Mouse (Mus musculus): ENCODE results near the gene Clec18a. TPM values are rescaled to one million over a fixed set of nuclear protein-coding genes. Genes with fewer than 3 reads are reported as not detected.
A peak's percentile ranks its signal among the peaks of the same experiment; 100 is the strongest.
"Not testable (repeated sequence)": the region's sequence is repeated elsewhere in the genome, so short reads cannot be mapped to it uniquely, and the experiment has no call there.

Gene Clec18a
- total and polyA plus RNA-seq, 2 experiments from 2014 or later = 0.10 TPM; not detected in 1

- Histone ChIP-seq H3K4me1 (ENCODE audit: insufficient read depth, low read length) (0 out of 2 replicates have a peak, but pooled peaks cover 5% of the 10 kb centered on the region), H3K9ac (replicated peaks; ENCODE audit: low read length, poor library complexity, severe bottlenecking) (no peak overlapping the region), H3K27me3 (ENCODE audit: insufficient read depth, low read length) (no peaks in the 10 kb centered on the region), H3K4me3 (ENCODE audit: low read depth, low read length) (no peak overlapping the region), H3K4me2 (ENCODE audit: low read depth, low read length, poor library complexity, severe bottlenecking) (no peak overlapping the region), H3K36me3 (ENCODE audit: insufficient read depth, low read length) (no peaks in the 10 kb centered on the region), H3K27ac (ENCODE audit: low read depth, low read length) (no peak overlapping the region), H3K9me3 (ENCODE audit: low read length) (no peaks in the 10 kb centered on the region)
- no peak for ATAC-seq (ENCODE audit: low FRiP score)
- WGBS = 84% methylated on average over 7 of the region's 7 CpGs
- no peak for DNase-seq (ENCODE audit: low spot score)
- TF ChIP-seq CTCF (IDR thresholded peaks at IDR 0.05) = no peak
Observed at GRCm38 (mm10) chr8:111091706-111092105, 520 bp downstream of the Clec18a start.

GRCm38 (mm10) chr8:111090126-111090525 lies 2.1 kb downstream of the Clec18a start:
- Histone ChIP-seq H3K27ac (ENCODE audit: low read depth, low read length) (no peak overlapping the region), H3K9ac (replicated peaks; ENCODE audit: low read length, poor library complexity, severe bottlenecking) (no peak overlapping the region), H3K4me3 (ENCODE audit: low read depth, low read length) (no peak overlapping the region), H3K36me3 (ENCODE audit: insufficient read depth, low read length) (no peaks in the 10 kb centered on the region), H3K4me2 (ENCODE audit: low read depth, low read length, poor library complexity, severe bottlenecking) (no peak overlapping the region), H3K9me3 (ENCODE audit: low read length) (no peaks in the 10 kb centered on the region), H3K27me3 (ENCODE audit: insufficient read depth, low read length) (no peaks in the 10 kb centered on the region), H3K4me1 (ENCODE audit: insufficient read depth, low read length) (no peaks in the 10 kb centered on the region)
- TF ChIP-seq CTCF (IDR thresholded peaks at IDR 0.05) = peak; percentile 88
- 0% methylated on average over 2 of the region's 2 CpGs for WGBS
- peak; percentile 90 for DNase-seq (ENCODE audit: low spot score)
- no peak for ATAC-seq (ENCODE audit: low FRiP score)

- H3K4me3 ChIP-seq (ENCODE audit: low read depth, low read length); H3K27me3 ChIP-seq (ENCODE audit: insufficient read depth, low read length); ATAC-seq (ENCODE audit: low FRiP score); DNase-seq (ENCODE audit: low spot score); H3K9ac ChIP-seq (replicated peaks; ENCODE audit: low read length, poor library complexity, severe bottlenecking); H3K36me3 ChIP-seq (ENCODE audit: insufficient read depth, low read length); H3K27ac ChIP-seq (ENCODE audit: low read depth, low read length); H3K4me2 ChIP-seq (ENCODE audit: low read depth, low read length, poor library complexity, severe bottlenecking); H3K9me3 ChIP-seq (ENCODE audit: low read length); H3K4me1 ChIP-seq (ENCODE audit: insufficient read depth, low read length): not testable (repeated sequence)
- 90% methylated on average over 5 of the region's 5 CpGs for WGBS
Observed at GRCm38 (mm10) chr8:111083936-111084335, 8.3 kb downstream of the Clec18a start.

- no peaks in the 10 kb centered on the region for H3K4me1 ChIP-seq (ENCODE audit: insufficient read depth, low read length)
- H3K4me2 ChIP-seq (ENCODE audit: low read depth, low read length, poor library complexity, severe bottlenecking) = no peak overlapping the region
- H3K36me3 ChIP-seq (ENCODE audit: insufficient read depth, low read length) = no peaks in the 10 kb centered on the region
- H3K27me3 ChIP-seq (ENCODE audit: insufficient read depth, low read length) = no peaks in the 10 kb centered on the region
- TF ChIP-seq CTCF (IDR thresholded peaks at IDR 0.05) = no peak
- no peaks in the 10 kb centered on the region for H3K9me3 ChIP-seq (ENCODE audit: low read length)
- WGBS = 31% methylated on average over 12 of the region's 12 CpGs
- ATAC-seq (ENCODE audit: low FRiP score) (no peak), DNase-seq (ENCODE audit: low spot score) (no peak)
- H3K27ac ChIP-seq (ENCODE audit: low read depth, low read length) = no peak overlapping the region
- H3K9ac ChIP-seq (replicated peaks; ENCODE audit: low read length, poor library complexity, severe bottlenecking) = no peak overlapping the region
- H3K4me3 ChIP-seq (ENCODE audit: low read depth, low read length) = no peak overlapping the region
Observed at GRCm38 (mm10) chr8:111081580-111082258, 10.5 kb downstream of the Clec18a start.

- no peak overlapping the region for H3K27ac ChIP-seq (ENCODE audit: low read depth, low read length)
- peak; percentile 37 for DNase-seq (ENCODE audit: low spot score)
- 29% methylated on average over 6 of the region's 6 CpGs for WGBS
Observed at GRCm38 (mm10) chr8:111079861-111080271, 12.4 kb downstream of the Clec18a start.

GRCm38 (mm10) chr8:111079461-111079860 lies 12.8 kb downstream of the Clec18a start:
- no peak overlapping the region for H3K27ac ChIP-seq (ENCODE audit: low read depth, low read length)
- WGBS = 52% methylated on average over 5 of the region's 5 CpGs
- no peaks in the 10 kb centered on the region for H3K36me3 ChIP-seq (ENCODE audit: insufficient read depth, low read length)
- no peaks in the 10 kb centered on the region for H3K27me3 ChIP-seq (ENCODE audit: insufficient read depth, low read length)
- no peak overlapping the region for H3K9ac ChIP-seq (replicated peaks; ENCODE audit: low read length, poor library complexity, severe bottlenecking)
- DNase-seq (ENCODE audit: low spot score) (no peak), ATAC-seq (ENCODE audit: low FRiP score) (no peak)
- H3K4me3 ChIP-seq (ENCODE audit: low read depth, low read length) = no peak overlapping the region
- no peaks in the 10 kb centered on the region for H3K9me3 ChIP-seq (ENCODE audit: low read length)
- no peak overlapping the region for H3K4me2 ChIP-seq (ENCODE audit: low read depth, low read length, poor library complexity, severe bottlenecking)
- no peaks in the 10 kb centered on the region for H3K4me1 ChIP-seq (ENCODE audit: insufficient read depth, low read length)
- no peak for TF ChIP-seq CTCF (IDR thresholded peaks at IDR 0.05)

More at GRCm38 (mm10) chr8:111079861-111080271, 12.4 kb downstream of the Clec18a start:
- Histone ChIP-seq H3K4me2 (ENCODE audit: low read depth, low read length, poor library complexity, severe bottlenecking) (no peak overlapping the region), H3K9me3 (ENCODE audit: low read length) (no peaks in the 10 kb centered on the region), H3K36me3 (ENCODE audit: insufficient read depth, low read length) (no peaks in the 10 kb centered on the region), H3K4me3 (ENCODE audit: low read depth, low read length) (no peak overlapping the region), H3K27me3 (ENCODE audit: insufficient read depth, low read length) (no peaks in the 10 kb centered on the region), H3K9ac (replicated peaks; ENCODE audit: low read length, poor library complexity, severe bottlenecking) (no peak overlapping the region), H3K4me1 (ENCODE audit: insufficient read depth, low read length) (no peaks in the 10 kb centered on the region)
- peak; percentile 64 for TF ChIP-seq CTCF (IDR thresholded peaks at IDR 0.05)
- ATAC-seq (ENCODE audit: low FRiP score) = no peak
